Mouse (Mus musculus): Measurements from ENCODE around the gene Polr3f. TPM values are rescaled to one million over a fixed set of nuclear protein-coding genes. Genes with fewer than 3 reads are reported as not detected.

Polr3f gene
- polyA plus RNA-seq, 1 experiment from 2014 or later = 17.6 TPM

Other genes with a start within 250 kb of the Polr3f start
- gene Ovol2, start 195.6 kb upstream of the Polr3f start, polyA plus RNA-seq (2015; fragmentation: Nextera tagmentation; extraction: Ambion mirVana) = 0.08 and 0.18 TPM in 2 replicates
- 24.0 and 27.6 TPM in 2 replicates for gene Kat14, start 158.7 kb upstream of the Polr3f start, polyA plus RNA-seq (2015; fragmentation: Nextera tagmentation; extraction: Ambion mirVana)
- gene Pet117, start 158.7 kb upstream of the Polr3f start, polyA plus RNA-seq (2015; fragmentation: Nextera tagmentation; extraction: Ambion mirVana) = 1.7 and 3.2 TPM in 2 replicates
- 0.66 TPM in 2 replicates for gene Dzank1, start 304 bp upstream of the Polr3f start, polyA plus RNA-seq (2015; fragmentation: Nextera tagmentation; extraction: Ambion mirVana)
- gene Rbbp9, start 23.2 kb downstream of the Polr3f start, polyA plus RNA-seq (2015; fragmentation: Nextera tagmentation; extraction: Ambion mirVana) = 43.2 and 48.1 TPM in 2 replicates
- 39.8 and 52.0 TPM in 2 replicates for gene Sec23b, start 28.5 kb downstream of the Polr3f start, polyA plus RNA-seq (2015; fragmentation: Nextera tagmentation; extraction: Ambion mirVana)
- 40.8 and 59.0 TPM in 2 replicates for gene Smim26, start 66.3 kb downstream of the Polr3f start, polyA plus RNA-seq (2015; fragmentation: Nextera tagmentation; extraction: Ambion mirVana)
- gene Dtd1, start 72.2 kb downstream of the Polr3f start, polyA plus RNA-seq (2015; fragmentation: Nextera tagmentation; extraction: Ambion mirVana) = 26.7 and 28.4 TPM in 2 replicates